Mouse (Mus musculus): Measurements from ENCODE around the gene Guf1. TPM values are rescaled to one million over a fixed set of nuclear protein-coding genes. Genes with fewer than 3 reads are reported as not detected.

Guf1 gene
- polyA plus RNA-seq (2015; fragmentation: Nextera tagmentation; extraction: Ambion mirVana), result 13.1 and 14.0 TPM in 2 replicates

- peak; percentile 58 for TF ChIP-seq CTCF (IDR thresholded peaks at IDR 0.05; ENCODE audit: low read depth)
- H3K4me1 ChIP-seq (replicated peaks; ENCODE audit: control insufficient read depth, insufficient read depth, low read length), result no peaks in the 10 kb centered on the region
- under 1% methylated on average over 71 of the region's 72 CpGs for WGBS
- peaks cover 13% of the 10 kb centered on the region for H3K36me3 ChIP-seq (ENCODE audit: control insufficient read depth, insufficient read depth)
- no peaks in the 10 kb centered on the region for H3K9me3 ChIP-seq (ENCODE audit: control insufficient read depth)
- H3K9ac ChIP-seq (ENCODE audit: low read depth, low read length), result peak within 1 kb of the TSS; percentile 94
- peak; percentile 99 for ATAC-seq
- peak within 1 kb of the TSS; percentile 79 for H3K4me2 ChIP-seq (replicated peaks; ENCODE audit: low read depth)
- peak within 1 kb of the TSS; percentile 98 for H3K4me3 ChIP-seq (ENCODE audit: low read depth, low read length)
- no peaks in the 10 kb centered on the region for H3K27me3 ChIP-seq (replicated peaks; ENCODE audit: control insufficient read depth, insufficient read depth, low read length)
- H3K27ac ChIP-seq (ENCODE audit: low read depth, low read length), result peak within 1 kb of the TSS; percentile 78
Observed at GRCm38 (mm10) chr5:69556628-69557403, at the start of gene Guf1. Gene Guf1, plus strand, starts transcription at chr5:69556923.

- Histone ChIP-seq H3K36me3 (ENCODE audit: control insufficient read depth, insufficient read depth) (no peaks in the 10 kb centered on the region), H3K27me3 (replicated peaks; ENCODE audit: control insufficient read depth, insufficient read depth, low read length) (no peaks in the 10 kb centered on the region), H3K27ac (ENCODE audit: low read depth, low read length) (no peak overlapping the region), H3K4me1 (replicated peaks; ENCODE audit: control insufficient read depth, insufficient read depth, low read length) (no peaks in the 10 kb centered on the region), H3K9ac (ENCODE audit: low read depth, low read length) (no peak overlapping the region), H3K9me3 (ENCODE audit: control insufficient read depth) (no peaks in the 10 kb centered on the region), H3K4me3 (ENCODE audit: low read depth, low read length) (no peak overlapping the region), H3K4me2 (replicated peaks; ENCODE audit: low read depth) (no peak overlapping the region)
- TF ChIP-seq CTCF (IDR thresholded peaks at IDR 0.05; ENCODE audit: low read depth), result no peak
- ATAC-seq, result no peak
- WGBS, result 73% methylated on average over 3 of the region's 3 CpGs
Observed at GRCm38 (mm10) chr5:69507045-69507444, 49.7 kb upstream of the Guf1 start.

DNA sequence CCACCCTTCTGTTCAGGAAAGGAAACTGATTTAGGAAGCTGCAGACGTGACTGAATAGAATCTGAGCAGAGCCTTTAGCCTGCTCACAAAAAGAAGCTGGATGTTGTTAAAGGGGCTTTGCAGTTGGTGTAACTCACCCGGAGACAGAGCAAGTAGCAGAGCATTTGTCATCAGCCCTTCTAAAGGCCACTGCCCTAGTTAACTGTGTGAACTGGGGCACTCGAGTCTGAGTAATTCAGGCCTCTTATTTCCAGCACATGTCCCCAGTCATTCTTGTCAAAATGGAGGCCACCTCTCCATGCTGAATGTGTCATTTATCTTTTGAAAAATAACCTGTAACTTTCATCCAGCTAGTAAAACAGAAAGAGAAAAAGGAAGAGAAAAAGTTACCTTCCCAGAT is 45.1 kb upstream of the Guf1 start:
- WGBS, result 65% methylated on average over 3 of the region's 3 CpGs
- Histone ChIP-seq H3K9ac (ENCODE audit: low read depth, low read length) (no peak overlapping the region), H3K36me3 (ENCODE audit: control insufficient read depth, insufficient read depth) (no peaks in the 10 kb centered on the region), H3K27ac (ENCODE audit: low read depth, low read length) (no peak overlapping the region), H3K9me3 (ENCODE audit: control insufficient read depth) (no peaks in the 10 kb centered on the region), H3K4me1 (replicated peaks; ENCODE audit: control insufficient read depth, insufficient read depth, low read length) (no peaks in the 10 kb centered on the region), H3K4me3 (ENCODE audit: low read depth, low read length) (no peak overlapping the region), H3K27me3 (replicated peaks; ENCODE audit: control insufficient read depth, insufficient read depth, low read length) (no peaks in the 10 kb centered on the region), H3K4me2 (replicated peaks; ENCODE audit: low read depth) (no peak overlapping the region)
- ATAC-seq, result no peak
- TF ChIP-seq CTCF (IDR thresholded peaks at IDR 0.05; ENCODE audit: low read depth), result no peak

- ATAC-seq, result no peak
- no peaks in the 10 kb centered on the region for H3K9me3 ChIP-seq (ENCODE audit: control insufficient read depth)
- whole genome bisulfite sequencing, result 57% methylated on average over 4 of the region's 4 CpGs
- no peak overlapping the region for H3K9ac ChIP-seq (ENCODE audit: low read depth, low read length)
- no peaks in the 10 kb centered on the region for H3K36me3 ChIP-seq (ENCODE audit: control insufficient read depth, insufficient read depth)
- TF ChIP-seq CTCF (IDR thresholded peaks at IDR 0.05; ENCODE audit: low read depth), result no peak
- no peak overlapping the region for H3K27ac ChIP-seq (ENCODE audit: low read depth, low read length)
- no peak overlapping the region for H3K4me3 ChIP-seq (ENCODE audit: low read depth, low read length)
- H3K27me3 ChIP-seq (replicated peaks; ENCODE audit: control insufficient read depth, insufficient read depth, low read length), result no peaks in the 10 kb centered on the region
- no peak overlapping the region for H3K4me2 ChIP-seq (replicated peaks; ENCODE audit: low read depth)
- no peaks in the 10 kb centered on the region for H3K4me1 ChIP-seq (replicated peaks; ENCODE audit: control insufficient read depth, insufficient read depth, low read length)
Observed at GRCm38 (mm10) chr5:69512203-69512602, 44.5 kb upstream of the Guf1 start.

GRCm38 (mm10) chr5:69520661-69521278 is 36.0 kb upstream of the Guf1 start:
- no peak overlapping the region for H3K4me3 ChIP-seq (ENCODE audit: low read depth, low read length)
- TF ChIP-seq CTCF (IDR thresholded peaks at IDR 0.05; ENCODE audit: low read depth), result peak; percentile 79
- ATAC-seq, result no peak
- no peaks in the 10 kb centered on the region for H3K36me3 ChIP-seq (ENCODE audit: control insufficient read depth, insufficient read depth)
- H3K4me2 ChIP-seq (replicated peaks; ENCODE audit: low read depth), result no peak overlapping the region
- 36% methylated on average over 7 of the region's 7 CpGs for WGBS
- no peaks in the 10 kb centered on the region for H3K4me1 ChIP-seq (replicated peaks; ENCODE audit: control insufficient read depth, insufficient read depth, low read length)
- no peaks in the 10 kb centered on the region for H3K27me3 ChIP-seq (replicated peaks; ENCODE audit: control insufficient read depth, insufficient read depth, low read length)
- no peak overlapping the region for H3K27ac ChIP-seq (ENCODE audit: low read depth, low read length)
- H3K9me3 ChIP-seq (ENCODE audit: control insufficient read depth), result no peaks in the 10 kb centered on the region
- H3K9ac ChIP-seq (ENCODE audit: low read depth, low read length), result no peak overlapping the region

DNA sequence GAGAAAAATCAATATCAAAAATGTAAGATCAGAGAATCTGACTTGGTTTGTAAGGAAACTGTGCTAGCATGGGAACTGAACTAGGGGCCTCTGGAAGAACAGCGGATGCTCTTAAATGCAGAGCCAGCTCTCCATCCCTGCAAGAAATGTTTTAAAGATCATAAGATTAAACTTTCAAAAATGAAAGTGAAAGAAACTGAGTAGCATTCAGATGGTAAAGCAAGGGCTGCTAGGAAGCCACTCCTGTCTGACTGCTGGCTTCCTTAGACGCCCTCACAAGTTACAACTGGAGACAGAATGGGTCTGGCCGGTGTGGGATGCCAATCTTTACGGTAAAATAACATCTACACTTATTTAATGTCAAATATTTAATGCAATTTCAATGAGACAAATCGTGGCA is 34.7 kb upstream of the Guf1 start:
- H3K27me3 ChIP-seq (replicated peaks; ENCODE audit: control insufficient read depth, insufficient read depth, low read length), result no peaks in the 10 kb centered on the region
- H3K9ac ChIP-seq (ENCODE audit: low read depth, low read length), result no peak overlapping the region
- H3K27ac ChIP-seq (ENCODE audit: low read depth, low read length), result no peak overlapping the region
- H3K4me3 ChIP-seq (ENCODE audit: low read depth, low read length), result no peak overlapping the region
- ATAC-seq, result no peak
- WGBS, result 52% methylated on average over 5 of the region's 5 CpGs
- no peak for TF ChIP-seq CTCF (IDR thresholded peaks at IDR 0.05; ENCODE audit: low read depth)
- no peaks in the 10 kb centered on the region for H3K4me1 ChIP-seq (replicated peaks; ENCODE audit: control insufficient read depth, insufficient read depth, low read length)
- H3K4me2 ChIP-seq (replicated peaks; ENCODE audit: low read depth), result peak overlapping the region; percentile 55
- H3K9me3 ChIP-seq (ENCODE audit: control insufficient read depth), result no peaks in the 10 kb centered on the region
- H3K36me3 ChIP-seq (ENCODE audit: control insufficient read depth, insufficient read depth), result no peaks in the 10 kb centered on the region

Measured in intestine, postnatal 0 days (tissue).